Mouse (Mus musculus) limb, embryonic 14.5 days (tissue): ENCODE measurements around the gene Ybx3. TPM values are rescaled to one million over a fixed set of nuclear protein-coding genes. Genes with fewer than 3 reads are reported as not detected.

Experiments used
- ATAC-seq: fragments of 200-750 bp; cut with Nextera tagmentation; 2 replicates; pipeline ENCODE4 v1.8.0; 2017; ENCODE audit warnings: low read depth, moderate number of reproducible peaks, moderate TSS enrichment; ENCODE audit not compliant: low FRiP score
- DNase-seq: peaks from one replicate; pipeline ENCODE4 v3.0.0-alpha.2; 2015; ENCODE audit warnings: low spot score
- H3K27ac ChIP-seq: fragments of 300-500 bp; sonication (generic); replicated peaks from 2 replicates; pipeline ENCODE4 v1.5.1; 2014; ENCODE audit warnings: low read depth, mild to moderate bottlenecking, low read length, moderate library complexity, mixed read lengths
- H3K27me3 ChIP-seq: fragments of 300-500 bp; sonication (generic); 2 replicates; pipeline ENCODE4 v1.6.1; 2014; ENCODE audit warnings: low read length, mixed read lengths; ENCODE audit not compliant: control insufficient read depth, insufficient read depth
- H3K36me3 ChIP-seq: fragments of 300-500 bp; sonication (generic); 2 replicates; pipeline ENCODE4 v1.6.1; 2014; ENCODE audit warnings: mild to moderate bottlenecking, low read length, moderate library complexity, mixed read lengths; ENCODE audit not compliant: control insufficient read depth, insufficient read depth
- H3K4me1 ChIP-seq: fragments of 300-500 bp; sonication (generic); 2 replicates; pipeline ENCODE4 v1.6.1; 2014; ENCODE audit warnings: antibody characterized with exemption, low read length, mixed read lengths; ENCODE audit not compliant: control insufficient read depth, insufficient read depth
- H3K4me2 ChIP-seq: fragments of 300-500 bp; sonication (generic); replicated peaks from 2 replicates; pipeline ENCODE4 v1.6.1; 2014; ENCODE audit warnings: low read depth, mild to moderate bottlenecking, low read length, moderate library complexity; ENCODE audit not compliant: severe bottlenecking
- H3K4me3 ChIP-seq: fragments of 300-500 bp; sonication (generic); replicated peaks from 2 replicates; pipeline ENCODE4 v1.5.1; 2014; ENCODE audit warnings: low read length
- H3K9ac ChIP-seq: fragments of 300-500 bp; sonication (generic); 2 replicates; pipeline ENCODE4 v1.6.1; 2014; ENCODE audit warnings: mild to moderate bottlenecking, low read depth, low read length, moderate library complexity; ENCODE audit not compliant: severe bottlenecking
- H3K9me3 ChIP-seq: fragments of 300-500 bp; sonication (generic); 2 replicates; pipeline ENCODE4 v1.6.1; 2016; ENCODE audit warnings: low read length; ENCODE audit not compliant: control insufficient read depth
- POLR2A ChIP-seq: fragments of 200-500 bp; IDR thresholded peaks from 2 replicates; pipeline ENCODE4 v1.8.0; 2012; ENCODE audit warnings: inconsistent platforms, mild to moderate bottlenecking, moderate library complexity, borderline replicate concordance; ENCODE audit not compliant: insufficient read depth, insufficient read length; ENCODE audit errors: extremely low read depth
- WGBS: fragments of 180-500 bp; shearing (Covaris S2); extraction: QIAGEN DNeasy Blood & Tissue Kit; methylation state at CpG from one replicate; pipeline ENCODE4 v1.1.7; 2014; 5-methylcytosine and 5-hydroxymethylcytosine counted together
- polyA plus RNA-seq, 2 experiments: library from polyadenylated mRNA; depleted of rRNA in 1 of 2; stranded (reverse) in 1 of 2; unstranded in 1 of 2; fragments of >200 nt; fragmentation: Nextera tagmentation in 1 of 2; extraction: Ambion mirVana in 1 of 2; gene quantifications; 2 replicates each; pipeline versions ENCODE4 v1.2.1 to v1.2.3; 2012 to 2014

The Ybx3 gene
- polyA plus RNA-seq (2012; rRNA removed) (153 and 219 TPM in 2 replicates), polyA plus RNA-seq (2014; fragmentation: Nextera tagmentation; extraction: Ambion mirVana) (77.9 and 88.7 TPM in 2 replicates)

GRCm38 (mm10) chr6:131388040-131389021 lies at the start of gene Ybx3:
Gene Ybx3, minus strand, starts transcription at chr6:131388476.
- Histone ChIP-seq H3K4me2 (peak within 1 kb of the TSS; percentile 71), H3K9ac (peak within 1 kb of the TSS; percentile 90), H3K27ac (peak within 1 kb of the TSS; percentile 81), H3K27me3 (no peaks in the 10 kb centered on the region), H3K4me3 (peak within 1 kb of the TSS; percentile 75), H3K36me3 (no peaks in the 10 kb centered on the region), H3K4me1 (peaks cover 10% of the 10 kb centered on the region; the same call in 1 of the 2 replicates), H3K9me3 (no peaks in the 10 kb centered on the region)
- peak; percentile 87 for ATAC-seq
- no peak for TF ChIP-seq POLR2A
- peak; percentile 89 for DNase-seq
- WGBS, result 1% methylated on average over 44 of the region's 107 CpGs

GRCm38 (mm10) chr6:131436626-131437025 lies 48.4 kb upstream of the Ybx3 start:
- TF ChIP-seq POLR2A, result no peak
- DNase-seq, result no peak
- Histone ChIP-seq H3K36me3 (no peaks in the 10 kb centered on the region), H3K27ac (no peak overlapping the region), H3K4me2 (no peak overlapping the region), H3K4me3 (no peak overlapping the region), H3K9me3 (no peaks in the 10 kb centered on the region), H3K27me3 (peaks cover 8% of the 10 kb centered on the region; the same call in 1 of the 2 replicates), H3K9ac (no peak overlapping the region), H3K4me1 (no peaks in the 10 kb centered on the region)
- ATAC-seq, result no peak

DNA sequence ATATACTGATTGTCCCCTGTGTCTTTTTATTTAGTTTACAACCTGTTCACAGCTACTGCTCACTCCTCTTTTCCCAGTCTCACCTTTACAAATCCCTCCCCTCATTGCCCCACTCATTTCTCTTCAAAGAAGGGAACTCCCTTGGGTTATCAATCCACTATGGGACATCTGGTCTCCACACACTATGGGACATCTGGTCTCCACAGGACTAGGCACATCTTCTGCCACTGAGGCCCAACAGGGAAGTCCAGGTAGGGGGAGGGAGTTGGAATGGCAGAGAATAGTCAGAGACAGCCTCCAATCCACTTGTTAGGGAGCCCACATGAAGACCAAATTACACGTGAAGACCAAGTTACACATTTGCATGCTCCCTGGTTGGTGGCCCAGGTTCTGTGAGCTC lies 45.8 kb upstream of the Ybx3 start:
- WGBS, result 57% methylated on average over 1 of the region's 1 CpGs
- H3K36me3 ChIP-seq, result no peaks in the 10 kb centered on the region
- H3K27ac ChIP-seq, result no peak overlapping the region
- peak overlapping the region; percentile 69; the same call in 1 of the 2 replicates for H3K4me2 ChIP-seq
- H3K9ac ChIP-seq, result no peak overlapping the region
- ATAC-seq (no peak), DNase-seq (no peak)
- peaks cover 8% of the 10 kb centered on the region; the same call in 1 of the 2 replicates for H3K27me3 ChIP-seq
- peak overlapping the region; percentile 40 for H3K4me3 ChIP-seq
- no peaks in the 10 kb centered on the region for H3K9me3 ChIP-seq
- TF ChIP-seq POLR2A, result no peak
- H3K4me1 ChIP-seq, result no peaks in the 10 kb centered on the region

DNA sequence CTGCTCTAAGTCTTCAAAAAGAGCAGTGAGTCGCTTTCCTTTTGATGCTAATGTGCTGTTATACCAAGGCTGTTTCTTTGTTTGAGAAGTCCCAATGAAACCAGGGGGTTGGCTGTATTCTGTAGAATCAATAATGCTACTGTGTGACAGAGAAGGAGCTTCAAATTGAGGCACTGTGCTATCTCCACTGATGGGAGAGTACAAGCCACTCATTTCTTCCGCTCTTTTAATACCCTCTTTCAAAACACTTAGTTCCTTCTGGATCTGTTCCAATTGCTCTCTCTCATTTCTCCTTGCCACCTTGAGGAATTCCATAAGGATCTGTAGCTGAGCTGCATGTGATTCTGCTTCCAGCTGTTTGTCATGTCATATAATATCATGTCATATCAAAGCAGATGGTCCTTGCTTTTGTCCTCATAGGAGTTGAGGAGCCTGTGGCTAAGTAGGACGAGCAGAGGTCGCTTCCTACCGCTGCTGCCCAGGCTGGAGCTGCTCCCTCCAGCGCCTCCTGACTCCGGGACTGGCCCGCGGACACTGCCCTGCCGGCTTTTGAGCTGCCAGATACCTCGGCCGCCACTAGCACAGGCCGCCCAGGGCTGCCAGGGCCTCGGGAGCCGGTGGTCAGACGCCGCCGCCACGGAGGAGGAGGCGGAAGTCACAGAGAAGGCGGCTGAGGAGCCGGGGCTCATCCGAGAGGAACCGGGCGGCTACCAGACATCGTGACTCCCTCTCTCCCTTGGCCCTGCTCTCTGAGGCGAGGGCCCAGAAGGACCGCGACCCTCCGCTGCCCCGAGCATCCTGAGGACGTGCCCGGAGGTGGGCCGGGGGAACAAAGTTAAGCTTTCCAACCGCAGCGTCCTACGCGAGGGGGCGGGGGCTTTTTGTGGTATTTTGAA lies 45.1 kb upstream of the Ybx3 start:
- no peak for DNase-seq
- H3K36me3 ChIP-seq, result no peaks in the 10 kb centered on the region
- WGBS, result 5% methylated on average over 39 of the region's 39 CpGs
- H3K9me3 ChIP-seq, result no peaks in the 10 kb centered on the region
- H3K4me1 ChIP-seq, result no peaks in the 10 kb centered on the region
- H3K9ac ChIP-seq, result peak overlapping the region; percentile 63
- peak overlapping the region; percentile 69 for H3K4me2 ChIP-seq
- H3K27me3 ChIP-seq, result peaks cover 8% of the 10 kb centered on the region; the same call in 1 of the 2 replicates
- H3K27ac ChIP-seq, result no peak overlapping the region
- H3K4me3 ChIP-seq, result peak overlapping the region; percentile 40
- no peak for TF ChIP-seq POLR2A
- no peak for ATAC-seq

GRCm38 (mm10) chr6:131421572-131421971 lies 33.3 kb upstream of the Ybx3 start:
- ATAC-seq, result no peak

More at GRCm38 (mm10) chr6:131421572-131421971, 33.3 kb upstream of the Ybx3 start:
- no peak overlapping the region for H3K27ac ChIP-seq
- no peaks in the 10 kb centered on the region for H3K27me3 ChIP-seq
- 66% methylated on average over 3 of the region's 3 CpGs for WGBS
- no peaks in the 10 kb centered on the region for H3K36me3 ChIP-seq
- H3K4me1 ChIP-seq, result no peaks in the 10 kb centered on the region
- H3K9me3 ChIP-seq, result no peaks in the 10 kb centered on the region
- no peak for DNase-seq
- no peak overlapping the region for H3K9ac ChIP-seq
- no peak overlapping the region for H3K4me3 ChIP-seq
- no peak for TF ChIP-seq POLR2A
- no peak overlapping the region for H3K4me2 ChIP-seq
